Comparison of ENCODE assay signal across 8 mouse cellular contexts in genomic region chr2:118695677-118696232, GRCm38 (mm10). TPM values are rescaled to one million over a fixed set of nuclear protein-coding genes. Genes with fewer than 3 reads are reported as not detected.
DNase-seq lines count a peak whose midpoint lies in the region; ATAC-seq and TF ChIP-seq lines count a peak whose summit lies in the region.

No protein-coding gene starts in this region.

- H3K36me3 ChIP-seq in hindbrain, embryonic 10.5 days = no peaks in the 10 kb centered on the region
- no peaks in the 10 kb centered on the region for H3K36me3 ChIP-seq in hindbrain, embryonic 12.5 days
- no peaks in the 10 kb centered on the region for H3K36me3 ChIP-seq in forebrain, embryonic 11.5 days (ENCODE audit: control insufficient read depth, insufficient read depth, low read length)
- peaks cover 41% of the 10 kb centered on the region for H3K36me3 ChIP-seq in midbrain, postnatal 0 days (ENCODE audit: insufficient read depth, low read length)

- 30% methylated on average over 11 of the region's 11 CpGs for WGBS in hindbrain, embryonic 10.5 days
- WGBS in hindbrain, embryonic 12.5 days = 28% methylated on average over 11 of the region's 11 CpGs
- WGBS in forebrain, embryonic 11.5 days = 29% methylated on average over 11 of the region's 11 CpGs
- 29% methylated on average over 11 of the region's 11 CpGs for WGBS in midbrain, postnatal 0 days

- no peak for TF ChIP-seq POLR2A in brain, embryonic 14.5 days (IDR thresholded peaks at IDR 0.05; ENCODE audit: borderline replicate concordance, extremely low read depth, insufficient read depth, insufficient read length, poor library complexity, severe bottlenecking)

- H3K4me2 ChIP-seq in hindbrain, embryonic 12.5 days (replicated peaks) = no peak overlapping the region
- no peak overlapping the region for H3K4me2 ChIP-seq in forebrain, embryonic 11.5 days (ENCODE audit: low read depth, low read length, severe bottlenecking)
- H3K4me2 ChIP-seq in midbrain, postnatal 0 days (ENCODE audit: low read depth, low read length, poor library complexity, severe bottlenecking) = no peak overlapping the region

- no peak overlapping the region for H3K9ac ChIP-seq in hindbrain, embryonic 12.5 days
- H3K9ac ChIP-seq in forebrain, embryonic 11.5 days (ENCODE audit: low read length) = no peak overlapping the region
- H3K9ac ChIP-seq in midbrain, postnatal 0 days (replicated peaks; ENCODE audit: low read length, poor library complexity, severe bottlenecking) = no peak overlapping the region

- H3K4me1 ChIP-seq in hindbrain, embryonic 10.5 days (replicated peaks) = peaks cover 24% of the 10 kb centered on the region
- H3K4me1 ChIP-seq in hindbrain, embryonic 12.5 days = peaks cover 8% of the 10 kb centered on the region
- peaks cover 5% of the 10 kb centered on the region; the same call in 1 of the 2 replicates for H3K4me1 ChIP-seq in forebrain, embryonic 11.5 days (replicated peaks; ENCODE audit: control insufficient read depth, insufficient read depth, low read length)
- H3K4me1 ChIP-seq in midbrain, postnatal 0 days (ENCODE audit: insufficient read depth, low read length) = no peaks in the 10 kb centered on the region; the same call in 1 of the 2 replicates

- H3K4me3 ChIP-seq in hindbrain, embryonic 10.5 days = no peak overlapping the region
- H3K4me3 ChIP-seq in hindbrain, embryonic 12.5 days = no peak overlapping the region
- no peak overlapping the region for H3K4me3 ChIP-seq in forebrain, embryonic 11.5 days (ENCODE audit: low read depth, low read length)
- no peak overlapping the region for H3K4me3 ChIP-seq in midbrain, postnatal 0 days (ENCODE audit: low read depth, low read length)

- peak; percentile 81 for TF ChIP-seq CTCF in brain, embryonic 14.5 days (IDR thresholded peaks at IDR 0.05; ENCODE audit: borderline replicate concordance, extremely low read depth, insufficient read depth, insufficient read length)
- peak; percentile 86 for TF ChIP-seq CTCF in midbrain, postnatal 0 days (IDR thresholded peaks at IDR 0.05)

- H3K9me3 ChIP-seq in hindbrain, embryonic 10.5 days = no peaks in the 10 kb centered on the region
- H3K9me3 ChIP-seq in hindbrain, embryonic 12.5 days (replicated peaks) = no peaks in the 10 kb centered on the region
- no peaks in the 10 kb centered on the region for H3K9me3 ChIP-seq in forebrain, embryonic 11.5 days (ENCODE audit: control insufficient read depth, low read length)
- H3K9me3 ChIP-seq in midbrain, postnatal 0 days (ENCODE audit: low read length) = no peaks in the 10 kb centered on the region

- no peak; the same call in 1 of the 2 replicates for ATAC-seq in hindbrain, embryonic 12.5 days (ENCODE audit: low FRiP score)
- ATAC-seq in forebrain, embryonic 11.5 days (replicated peaks; ENCODE audit: low FRiP score) = no peak
- ATAC-seq in midbrain, postnatal 0 days (ENCODE audit: low FRiP score) = no peak

- peaks cover 75% of the 10 kb centered on the region for H3K27me3 ChIP-seq in hindbrain, embryonic 10.5 days (ENCODE audit: insufficient read depth, poor library complexity, severe bottlenecking)
- peaks cover 54% of the 10 kb centered on the region for H3K27me3 ChIP-seq in hindbrain, embryonic 12.5 days
- H3K27me3 ChIP-seq in forebrain, embryonic 11.5 days (ENCODE audit: control insufficient read depth, insufficient read depth, low read length) = peaks cover 31% of the 10 kb centered on the region
- peaks cover 13% of the 10 kb centered on the region for H3K27me3 ChIP-seq in midbrain, postnatal 0 days (ENCODE audit: insufficient read depth, low read length)

- no peak overlapping the region for H3K27ac ChIP-seq in hindbrain, embryonic 10.5 days
- no peak overlapping the region for H3K27ac ChIP-seq in hindbrain, embryonic 12.5 days
- no peak overlapping the region for H3K27ac ChIP-seq in forebrain, embryonic 11.5 days (ENCODE audit: low read depth, low read length)
- H3K27ac ChIP-seq in midbrain, postnatal 0 days (ENCODE audit: low read depth, low read length) = no peak overlapping the region

- peak; percentile 70 for DNase-seq in hindbrain, embryonic 10.5 days (ENCODE audit: low spot score)
- DNase-seq in CD4-positive helper T cell, adult 2 months (ENCODE audit: low read depth, low spot score) = peak; percentile 72
- DNase-seq in brain, embryonic 14.5 days (ENCODE audit: low read depth) = peak; percentile 85
- peak; percentile 77 for DNase-seq in forebrain, embryonic 11.5 days (ENCODE audit: low spot score)
- DNase-seq in layer of hippocampus, postnatal 10 days (ENCODE audit: low spot score in 2 of 2) = peak; percentile 59 to 70
- DNase-seq in midbrain, postnatal 0 days (ENCODE audit: low spot score) = peak; percentile 81
- peak; percentile 55 for DNase-seq in yolk sac, embryonic 10.5 days (ENCODE audit: low spot score)

RNA-seq across cellular contexts. Expression of gene Ankrd63, which starts 8.0 kb away (rescaled TPM):
- not detected in 2 replicates for polyA plus RNA-seq in hindbrain, embryonic 10.5 days (2016; fragmentation: Nextera tagmentation; extraction: Ambion mirVana)
- polyA plus RNA-seq in hindbrain, embryonic 12.5 days (2016; fragmentation: Nextera tagmentation; extraction: Ambion mirVana) = not detected in 2 replicates
- 0.14 and 0.62 TPM in 2 replicates for polyA plus RNA-seq in brain, embryonic 14.5 days (2012; rRNA removed)
- polyA plus RNA-seq in forebrain, embryonic 11.5 days (2014; fragmentation: Nextera tagmentation; extraction: Ambion mirVana) = not detected in 2 replicates
- 1 to 10 TPM; 3.0 to 3.8 TPM for total RNA-seq in layer of hippocampus, postnatal 10 days (2021)
- 0.22 TPM in 1 of 2 replicates, not detected in the other for total RNA-seq in midbrain, postnatal 0 days (2014; rRNA removed)
- 0.04 TPM in 1 of 2 replicates, not detected in the other for polyA plus RNA-seq in midbrain, postnatal 0 days (2015; fragmentation: Nextera tagmentation; extraction: Ambion mirVana)

RNA-seq across cellular contexts. Expression of gene Plcb2, which starts 32.5 kb away (rescaled TPM):
- polyA plus RNA-seq in hindbrain, embryonic 10.5 days (2016; fragmentation: Nextera tagmentation; extraction: Ambion mirVana) = 0.31 and 0.43 TPM in 2 replicates
- 0.44 and 0.59 TPM in 2 replicates for polyA plus RNA-seq in hindbrain, embryonic 12.5 days (2016; fragmentation: Nextera tagmentation; extraction: Ambion mirVana)
- 0.95 and 1.1 TPM in 2 replicates for polyA plus RNA-seq in brain, embryonic 14.5 days (2012; rRNA removed)
- 0.33 and 0.45 TPM in 2 replicates for polyA plus RNA-seq in forebrain, embryonic 11.5 days (2014; fragmentation: Nextera tagmentation; extraction: Ambion mirVana)
- 1 to 10 TPM; 2.1 to 2.9 TPM for total RNA-seq in layer of hippocampus, postnatal 10 days (2021)
- total RNA-seq in midbrain, postnatal 0 days (2014; rRNA removed) = 0.52 and 2.4 TPM in 2 replicates
- polyA plus RNA-seq in midbrain, postnatal 0 days (2015; fragmentation: Nextera tagmentation; extraction: Ambion mirVana) = 0.53 and 0.63 TPM in 2 replicates

RNA-seq across cellular contexts. Expression of gene Pak6, which starts 32.7 kb away (rescaled TPM):
- 0.25 and 0.90 TPM in 2 replicates for polyA plus RNA-seq in hindbrain, embryonic 10.5 days (2016; fragmentation: Nextera tagmentation; extraction: Ambion mirVana)
- 6.2 and 6.8 TPM in 2 replicates for polyA plus RNA-seq in hindbrain, embryonic 12.5 days (2016; fragmentation: Nextera tagmentation; extraction: Ambion mirVana)
- 24.9 and 41.3 TPM in 2 replicates for polyA plus RNA-seq in brain, embryonic 14.5 days (2012; rRNA removed)
- 1.2 and 2.2 TPM in 2 replicates for polyA plus RNA-seq in forebrain, embryonic 11.5 days (2014; fragmentation: Nextera tagmentation; extraction: Ambion mirVana)
- total RNA-seq in layer of hippocampus, postnatal 10 days (2021) = 100 to 1,000 TPM; 109 to 120 TPM
- total RNA-seq in midbrain, postnatal 0 days (2014; rRNA removed) = 107 and 120 TPM in 2 replicates
- 65.5 and 66.1 TPM in 2 replicates for polyA plus RNA-seq in midbrain, postnatal 0 days (2015; fragmentation: Nextera tagmentation; extraction: Ambion mirVana)

RNA-seq across cellular contexts. Expression of gene Inafm2, which starts 49.8 kb away (rescaled TPM):
- 22.1 and 22.9 TPM in 2 replicates for polyA plus RNA-seq in hindbrain, embryonic 10.5 days (2016; fragmentation: Nextera tagmentation; extraction: Ambion mirVana)
- 24.2 and 25.1 TPM in 2 replicates for polyA plus RNA-seq in hindbrain, embryonic 12.5 days (2016; fragmentation: Nextera tagmentation; extraction: Ambion mirVana)
- polyA plus RNA-seq in brain, embryonic 14.5 days (2012; rRNA removed) = 11.1 and 11.7 TPM in 2 replicates
- 28.6 and 30.4 TPM in 2 replicates for polyA plus RNA-seq in forebrain, embryonic 11.5 days (2014; fragmentation: Nextera tagmentation; extraction: Ambion mirVana)
- 10 to 100 TPM; 31.7 to 33.4 TPM for total RNA-seq in layer of hippocampus, postnatal 10 days (2021)
- 13.5 and 17.4 TPM in 2 replicates for total RNA-seq in midbrain, postnatal 0 days (2014; rRNA removed)
- 12.6 and 13.3 TPM in 2 replicates for polyA plus RNA-seq in midbrain, postnatal 0 days (2015; fragmentation: Nextera tagmentation; extraction: Ambion mirVana)
